In genomic region chr14:15011408-15011807, GRCm38 (mm10) we compare ENCODE assay signal across 27 mouse cellular contexts.
A peak's percentile ranks its signal among the peaks of the same experiment; 100 is the strongest.
DNase-seq lines count a peak whose midpoint lies in the region; ATAC-seq lines count a peak whose summit lies in the region.
"Had no signal": no experiment of that assay in that cellular context is flagged by ENCODE, and none has a peak within 500 bp of the region (broad histone marks: within the 10 kb centered on the region; RNA-seq: fewer than 3 reads in every experiment).

No protein-coding gene starts in this region.

- no peaks in the 10 kb centered on the region for H3K9me3 ChIP-seq in midbrain, embryonic 16.5 days (replicated peaks; ENCODE audit: control insufficient read depth, low read length, poor library complexity, severe bottlenecking)
- H3K9me3 ChIP-seq in midbrain, embryonic 11.5 days (ENCODE audit: control insufficient read depth, low read length), result no peaks in the 10 kb centered on the region
- H3K9me3 ChIP-seq: embryonic facial prominence, embryonic 12.5 days; embryonic facial prominence, embryonic 15.5 days; heart, embryonic 10.5 days; heart, embryonic 13.5 days; hindbrain, embryonic 12.5 days; hindbrain, embryonic 15.5 days had no signal

- WGBS in midbrain, embryonic 16.5 days, result 43% methylated on average over 4 of the region's 4 CpGs
- 76% methylated on average over 4 of the region's 4 CpGs for WGBS in midbrain, embryonic 11.5 days

- no peaks in the 10 kb centered on the region for H3K4me1 ChIP-seq in midbrain, embryonic 16.5 days (ENCODE audit: control insufficient read depth, insufficient read depth, low read length)
- no peaks in the 10 kb centered on the region for H3K4me1 ChIP-seq in midbrain, embryonic 11.5 days (ENCODE audit: control insufficient read depth, insufficient read depth, low read length)
- H3K4me1 ChIP-seq: embryonic facial prominence, embryonic 12.5 days; embryonic facial prominence, embryonic 15.5 days; heart, embryonic 10.5 days; heart, embryonic 13.5 days; hindbrain, embryonic 12.5 days; hindbrain, embryonic 15.5 days had no signal

- no peak for ATAC-seq in CD4-positive, CD25-positive, alpha-beta regulatory T cell, adult 4 months
- peak; percentile 72; the same call in 1 of the 2 replicates for ATAC-seq in midbrain, embryonic 16.5 days
- no peak for ATAC-seq in midbrain, embryonic 11.5 days (ENCODE audit: low FRiP score)
- ATAC-seq: activated CD4-positive, CD25-positive, alpha-beta regulatory T cell, adult 4 months; forebrain, embryonic 14.5 days; forebrain, postnatal 0 days had no signal

- no peak overlapping the region for H3K27ac ChIP-seq in midbrain, embryonic 16.5 days (ENCODE audit: low read length)
- H3K27ac ChIP-seq in midbrain, embryonic 11.5 days (ENCODE audit: low read depth, low read length), result no peak overlapping the region
- H3K27ac ChIP-seq: embryonic facial prominence, embryonic 12.5 days; embryonic facial prominence, embryonic 15.5 days; heart, embryonic 10.5 days; heart, embryonic 13.5 days; hindbrain, embryonic 12.5 days; hindbrain, embryonic 15.5 days had no signal

- peak; percentile 37 for DNase-seq in CD4-positive, CD25-positive, alpha-beta regulatory T cell, adult 2 months (ENCODE audit: low read depth, low spot score)
- DNase-seq in midbrain, embryonic 11.5 days (ENCODE audit: low spot score, missing footprints), result no peak
- peak; percentile 2 for DNase-seq in thymus, postnatal 25 days
- DNase-seq in thymus, postnatal 36 days, result no peak
- DNase-seq in naive thymus-derived CD4-positive, alpha-beta T cell, adult 2 months (ENCODE audit: low read depth), result peak; percentile 51
- no peak for DNase-seq in heart, adult 9 months (ENCODE audit: low spot score in 2 of 2)
- DNase-seq: adrenal gland, adult 8-10 months; adrenal gland, postnatal 25 days; cerebellum, adult 11 months; cerebellum, adult 2 months; cerebellum, adult 9-11 months; cerebellum, postnatal 25 days; forebrain, postnatal 0 days; gastrocnemius, postnatal 25 days; heart, adult 18-20 months; heart, postnatal 14 days; heart, postnatal 4 days had no signal

- no peaks in the 10 kb centered on the region for H3K27me3 ChIP-seq in midbrain, embryonic 16.5 days (ENCODE audit: control insufficient read depth, insufficient read depth, low read depth, low read length)
- H3K27me3 ChIP-seq in midbrain, embryonic 11.5 days (ENCODE audit: control insufficient read depth, insufficient read depth, low read length), result no peaks in the 10 kb centered on the region
- H3K27me3 ChIP-seq: embryonic facial prominence, embryonic 12.5 days; embryonic facial prominence, embryonic 15.5 days; heart, embryonic 13.5 days; hindbrain, embryonic 12.5 days; hindbrain, embryonic 15.5 days had no signal

- H3K4me2 ChIP-seq in midbrain, embryonic 16.5 days (ENCODE audit: low read length), result no peak overlapping the region
- H3K4me2 ChIP-seq in midbrain, embryonic 11.5 days, result no peak overlapping the region
- H3K4me2 ChIP-seq: embryonic facial prominence, embryonic 12.5 days; embryonic facial prominence, embryonic 15.5 days; heart, embryonic 13.5 days; hindbrain, embryonic 12.5 days; hindbrain, embryonic 15.5 days had no signal

- no peaks in the 10 kb centered on the region for H3K36me3 ChIP-seq in midbrain, embryonic 16.5 days (ENCODE audit: control insufficient read depth, insufficient read depth, low read length)
- H3K36me3 ChIP-seq in midbrain, embryonic 11.5 days (ENCODE audit: control insufficient read depth, insufficient read depth, low read length), result no peaks in the 10 kb centered on the region
- H3K36me3 ChIP-seq: embryonic facial prominence, embryonic 12.5 days; embryonic facial prominence, embryonic 15.5 days; heart, embryonic 10.5 days; heart, embryonic 13.5 days; hindbrain, embryonic 12.5 days; hindbrain, embryonic 15.5 days had no signal

- H3K4me3 ChIP-seq in midbrain, embryonic 16.5 days (ENCODE audit: low read depth, low read length), result no peak overlapping the region
- no peak overlapping the region for H3K4me3 ChIP-seq in midbrain, embryonic 11.5 days (ENCODE audit: low read depth, low read length)
- H3K4me3 ChIP-seq: embryonic facial prominence, embryonic 12.5 days; embryonic facial prominence, embryonic 15.5 days; heart, embryonic 10.5 days; heart, embryonic 13.5 days; hindbrain, embryonic 12.5 days; hindbrain, embryonic 15.5 days had no signal

- H3K9ac ChIP-seq in midbrain, embryonic 16.5 days (ENCODE audit: low read depth, low read length), result no peak overlapping the region
- H3K9ac ChIP-seq in midbrain, embryonic 11.5 days (ENCODE audit: low read length), result no peak overlapping the region
- H3K9ac ChIP-seq: embryonic facial prominence, embryonic 12.5 days; embryonic facial prominence, embryonic 15.5 days; forebrain, postnatal 0 days; heart, embryonic 13.5 days; hindbrain, embryonic 12.5 days; hindbrain, embryonic 15.5 days had no signal

Comparison
In these comparisons a context has a peak if more than half of its experiments do, and no peak if none do; other contexts are left out.
1. DNase-seq: peak in CD4-positive, CD25-positive, alpha-beta regulatory T cell, adult 2 months (single experiment), thymus, postnatal 25 days (single experiment) and naive thymus-derived CD4-positive, alpha-beta T cell, adult 2 months (single experiment); none in midbrain, embryonic 11.5 days (single experiment), thymus, postnatal 36 days (0 of 2) and heart, adult 9 months (0 of 2).